Mouse (Mus musculus) liver, embryonic 14.5 days (tissue): ENCODE measurements around the gene Aoc2. TPM values are rescaled to one million over a fixed set of nuclear protein-coding genes. Genes with fewer than 3 reads are reported as not detected.
A peak's percentile ranks its signal among the peaks of the same experiment; 100 is the strongest.

Experiments
- ATAC-seq: fragments of 200-750 bp; cut with Nextera tagmentation; 2 replicates; pipeline ENCODE4 v1.8.0; 2017; ENCODE audit warnings: moderate number of reproducible peaks, mild to moderate bottlenecking, moderate library complexity; ENCODE audit not compliant: insufficient read depth
- DNase-seq, 3 experiments: peaks; one replicate each; pipeline ENCODE4 v3.0.0-alpha.2; 2012 to 2013; ENCODE audit warnings: low read depth in 3 of 3, low spot score in 3 of 3
- H3K27ac ChIP-seq: fragments of 300-500 bp; sonication (generic); 2 replicates; pipeline ENCODE4 v1.5.1; 2014; ENCODE audit warnings: moderate library complexity, mild to moderate bottlenecking, control low read depth, inconsistent platforms
- H3K27me3 ChIP-seq: fragments of 300-500 bp; sonication (generic); 2 replicates; pipeline ENCODE4 v1.6.1; 2014; ENCODE audit warnings: mild to moderate bottlenecking, low read length, moderate library complexity; ENCODE audit not compliant: control insufficient read depth, insufficient read depth
- H3K36me3 ChIP-seq: fragments of 300-500 bp; sonication (generic); replicated peaks from 2 replicates; pipeline ENCODE4 v1.6.1; 2014; ENCODE audit warnings: low read depth; ENCODE audit not compliant: control insufficient read depth, insufficient read depth
- H3K4me1 ChIP-seq, 2 experiments: fragments of 200-500 bp in 1 of 2; fragments of 300-500 bp in 1 of 2; sonication (generic) in 1 of 2; replicated peaks; 2 replicates each; pipeline ENCODE4 v1.6.1; 2012 to 2014; ENCODE audit warnings: antibody characterized with exemption in 1 of 2, inconsistent platforms in 1 of 2, low read length in 1 of 2; ENCODE audit not compliant: control insufficient read depth in 2 of 2, insufficient read depth in 2 of 2
- H3K4me2 ChIP-seq: fragments of 300-500 bp; sonication (generic); 2 replicates; pipeline ENCODE4 v1.6.1; 2014; ENCODE audit warnings: low read depth, mild to moderate bottlenecking, control low read depth, moderate library complexity
- H3K4me3 ChIP-seq, 2 experiments: fragments of 200-500 bp in 1 of 2; fragments of 300-500 bp in 1 of 2; sonication (generic) in 1 of 2; 2 replicates each; pipeline ENCODE4 v1.5.1; 2012 to 2014; ENCODE audit warnings: low read depth in 2 of 2, low read length in 2 of 2, mild to moderate bottlenecking in 2 of 2, control low read depth in 1 of 2, inconsistent platforms in 1 of 2, moderate library complexity in 1 of 2; ENCODE audit not compliant: insufficient read depth in 1 of 2
- H3K9ac ChIP-seq: fragments of 300-500 bp; sonication (generic); replicated peaks from 2 replicates; pipeline ENCODE4 v1.6.1; 2014; ENCODE audit warnings: mild to moderate bottlenecking, control low read depth, moderate library complexity
- H3K9me3 ChIP-seq: fragments of 300-500 bp; sonication (generic); 2 replicates; pipeline ENCODE4 v1.6.1; 2016; ENCODE audit warnings: low read length, mixed read lengths; ENCODE audit not compliant: control insufficient read depth
- CTCF ChIP-seq: IDR thresholded peaks from 2 replicates; pipeline ENCODE4 v1.5.1; 2016; ENCODE audit warnings: antibody characterized with exemption, low read depth, control low read depth
- EP300 ChIP-seq: IDR thresholded peaks from 2 replicates; pipeline ENCODE4 v1.6.1; 2016; ENCODE audit warnings: antibody characterized with exemption, low read depth
- WGBS: fragments of 180-500 bp; shearing (Covaris S2); extraction: QIAGEN DNeasy Blood & Tissue Kit; methylation state at CpG from one replicate; pipeline ENCODE4 v1.1.7; 2014; ENCODE audit not compliant: insufficient replicate concordance; 5-methylcytosine and 5-hydroxymethylcytosine counted together
- polyA plus RNA-seq, 2 experiments: library from polyadenylated mRNA; depleted of rRNA in 1 of 2; stranded (reverse) in 1 of 2; unstranded in 1 of 2; fragments of >200 nt; fragmentation: Nextera tagmentation in 1 of 2; extraction: Ambion mirVana in 1 of 2; gene quantifications; 2 replicates each; pipeline versions ENCODE4 v1.2.1 to v1.2.3; 2012 to 2014

The Aoc2 gene
- polyA plus RNA-seq, 2 experiments = 1.0 to 4.7 TPM

DNA sequence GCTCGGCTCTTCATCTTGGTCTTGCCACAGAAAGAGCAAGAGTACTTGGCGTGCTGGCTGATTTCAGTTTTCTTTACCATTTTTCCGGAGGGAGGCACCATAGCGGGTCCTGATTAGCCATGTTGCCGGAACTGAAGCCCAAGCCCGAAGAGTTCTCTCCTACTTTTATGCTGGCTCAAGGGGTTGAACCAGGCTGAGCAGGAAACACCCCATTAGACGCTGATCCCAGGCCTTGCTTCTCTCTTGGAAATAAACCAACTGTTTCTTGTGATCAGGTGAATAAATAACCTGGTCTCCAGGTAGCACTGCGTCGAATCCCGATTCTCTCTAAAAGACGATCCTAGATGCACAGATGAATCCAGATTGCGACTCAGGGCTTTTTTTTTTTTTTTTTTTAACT is 28.6 kb downstream of the Aoc2 start:
- no peak for DNase-seq
- no peak for ATAC-seq

GRCm38 (mm10) chr11:101354438-101355010 is 29.7 kb downstream of the Aoc2 start:
- WGBS = 67% methylated on average over 5 of the region's 5 CpGs
- no peak for ATAC-seq

More for the DNA sequence above, 28.6 kb downstream of the Aoc2 start:
- H3K9me3 ChIP-seq = no peaks in the 10 kb centered on the region
- H3K4me2 ChIP-seq = no peak overlapping the region
- H3K4me1 ChIP-seq = 0 out of 4 replicates have a peak, but pooled peaks cover 0 to 2% of the 10 kb centered on the region in 2 experiments
- WGBS = 75% methylated on average over 12 of the region's 12 CpGs
- no peaks in the 10 kb centered on the region for H3K27me3 ChIP-seq
- TF ChIP-seq CTCF (no peak), EP300 (no peak)
- no peaks in the 10 kb centered on the region for H3K36me3 ChIP-seq
- no peak overlapping the region for H3K9ac ChIP-seq
- H3K4me3 ChIP-seq = no peak overlapping the region
- no peak overlapping the region for H3K27ac ChIP-seq

DNA sequence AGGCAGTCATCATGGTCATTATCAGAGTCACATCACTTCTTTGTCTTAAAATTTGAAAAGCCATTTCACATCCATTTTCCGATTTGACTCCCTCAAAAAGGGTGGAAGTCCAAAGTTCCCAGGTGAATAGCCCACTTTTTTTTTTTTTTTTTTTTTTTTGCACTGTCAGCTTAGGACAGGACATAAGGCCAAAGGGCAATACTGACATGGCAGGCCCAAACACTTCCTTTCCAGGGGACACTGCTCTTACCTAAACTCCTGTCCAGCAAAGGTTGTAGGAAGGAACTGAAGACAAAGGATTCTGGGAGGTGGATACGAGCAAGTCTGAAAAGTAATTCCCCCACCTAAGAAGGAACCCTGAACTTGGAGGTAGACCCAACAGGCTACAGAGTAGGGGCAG is 31.1 kb downstream of the Aoc2 start:
- Histone ChIP-seq H3K9me3 (no peaks in the 10 kb centered on the region), H3K27ac (no peak overlapping the region), H3K27me3 (no peaks in the 10 kb centered on the region), H3K36me3 (no peaks in the 10 kb centered on the region), H3K9ac (no peak overlapping the region), H3K4me3 (no peak overlapping the region), H3K4me2 (no peak overlapping the region), H3K4me1 (0 out of 4 replicates have a peak, but pooled peaks cover 0 to 8% of the 10 kb centered on the region in 2 experiments)
- DNase-seq (no peak), ATAC-seq (no peak)
- 62% methylated on average over 2 of the region's 2 CpGs for whole genome bisulfite sequencing
- TF ChIP-seq CTCF (no peak), EP300 (no peak)

More at GRCm38 (mm10) chr11:101354438-101355010, 29.7 kb downstream of the Aoc2 start:
- H3K4me2 ChIP-seq = no peak overlapping the region
- DNase-seq = no peak
- H3K36me3 ChIP-seq = no peaks in the 10 kb centered on the region
- no peak overlapping the region for H3K9ac ChIP-seq
- no peaks in the 10 kb centered on the region for H3K27me3 ChIP-seq
- no peak overlapping the region for H3K27ac ChIP-seq
- no peaks in the 10 kb centered on the region for H3K4me1 ChIP-seq
- no peak overlapping the region for H3K4me3 ChIP-seq
- no peaks in the 10 kb centered on the region for H3K9me3 ChIP-seq
- TF ChIP-seq EP300 (no peak), CTCF (peak; percentile 29; the same call in 1 of the 2 replicates)

GRCm38 (mm10) chr11:101357505-101358182 is 32.8 kb downstream of the Aoc2 start:
- H3K36me3 ChIP-seq = no peaks in the 10 kb centered on the region
- WGBS = 40% methylated on average over 3 of the region's 3 CpGs
- ATAC-seq = no peak

DNA sequence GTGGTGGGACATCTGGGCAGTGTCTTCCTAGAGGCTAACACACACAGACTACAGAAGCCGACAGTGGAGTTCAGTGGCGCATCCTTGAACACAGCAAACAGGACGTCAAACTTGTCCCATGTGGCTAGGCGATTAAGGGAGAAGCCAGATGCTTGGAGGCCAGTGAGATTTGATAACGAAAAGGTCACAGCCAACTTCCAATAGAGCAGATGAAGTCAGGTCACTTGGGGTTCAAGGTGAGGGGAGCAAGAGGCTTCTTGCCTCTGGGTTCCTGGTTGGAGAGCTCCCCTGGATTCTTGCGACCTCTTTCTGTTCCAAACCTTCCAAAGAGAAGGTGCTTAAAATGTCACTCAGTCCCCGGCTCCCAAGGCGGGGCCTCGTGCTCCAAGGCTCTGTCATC is 34.9 kb downstream of the Aoc2 start:
- Histone ChIP-seq H3K9ac (no peak overlapping the region), H3K27me3 (no peaks in the 10 kb centered on the region), H3K9me3 (no peaks in the 10 kb centered on the region), H3K4me3 (no peak overlapping the region), H3K4me2 (no peak overlapping the region), H3K4me1 (peaks cover 2 to 22% of the 10 kb centered on the region in 2 experiments; a peak in 3 of 4 replicates), H3K36me3 (no peaks in the 10 kb centered on the region), H3K27ac (no peak overlapping the region)
- 66% methylated on average over 9 of the region's 9 CpGs for WGBS
- no peak for ATAC-seq
- TF ChIP-seq EP300 (no peak), CTCF (no peak)
- no peak for DNase-seq

More at GRCm38 (mm10) chr11:101357505-101358182, 32.8 kb downstream of the Aoc2 start:
- H3K9ac ChIP-seq = no peak overlapping the region
- H3K4me1 ChIP-seq = 0 out of 4 replicates have a peak, but pooled peaks cover 0 to 8% of the 10 kb centered on the region in 2 experiments
- no peaks in the 10 kb centered on the region for H3K9me3 ChIP-seq
- H3K27ac ChIP-seq = no peak overlapping the region
- H3K27me3 ChIP-seq = no peaks in the 10 kb centered on the region
- DNase-seq = no peak
- no peak overlapping the region for H3K4me3 ChIP-seq
- TF ChIP-seq CTCF (no peak), EP300 (no peak)
- no peak overlapping the region for H3K4me2 ChIP-seq
